Mouse (Mus musculus): ENCODE results near the gene Urod. TPM values are rescaled to one million over a fixed set of nuclear protein-coding genes. Genes with fewer than 3 reads are reported as not detected.
A peak's percentile ranks its signal among the peaks of the same experiment; 100 is the strongest.

The Urod gene
- 10 to 100 TPM; 63.3 to 64.2 TPM for total RNA-seq (2021)
- long read RNA-seq, experiment 1, transcript Urod-201 (10 exons, 1,489 nt), result major isoform, 79 of 100 reads
- long read RNA-seq, experiment 1, partial matches to known transcripts, result 13 of 100 reads
- long read RNA-seq, experiment 1, other reads (novel, unspliced or antisense), result 8 of 100 reads
- long read RNA-seq, experiment 2, transcript Urod-201 (10 exons, 1,489 nt), result major isoform, 71 of 99 reads
- long read RNA-seq, experiment 2, partial matches to known transcripts, result 21 of 99 reads
- long read RNA-seq, experiment 2, other reads (novel, unspliced or antisense), result 7 of 99 reads

- peak; percentile 82 to 93 for DNase-seq (ENCODE audit: low spot score in 2 of 2)
Observed at GRCm38 (mm10) chr4:116993672-116994621, at the start of gene Urod. TSS of gene Urod (minus strand) at chr4:116994413.

- peak in 1 of 2 experiments; percentile 51 for DNase-seq (ENCODE audit: low spot score in 2 of 2)
Observed at GRCm38 (mm10) chr4:117041283-117041721, 47.1 kb upstream of the Urod start.

DNA sequence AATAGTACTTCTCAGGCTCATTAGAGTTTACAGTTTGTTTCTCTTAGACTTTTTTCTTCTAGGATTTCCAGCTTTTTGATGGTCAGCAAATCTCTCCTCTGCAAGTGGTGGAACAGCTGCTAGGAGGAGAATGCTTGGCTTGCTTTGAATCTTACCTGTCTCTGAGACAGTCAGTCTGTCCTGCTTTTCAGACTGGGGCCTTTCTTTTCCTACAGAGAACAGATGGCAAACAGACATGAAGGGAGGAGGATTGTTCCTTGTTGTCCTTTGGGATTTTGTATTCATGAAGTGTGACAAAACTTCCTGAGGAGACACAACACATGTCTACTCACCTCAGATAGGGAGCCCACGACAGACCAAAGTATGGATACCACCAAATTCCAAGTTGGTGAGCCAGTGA, 46.6 kb upstream of the Urod start:
- no peak for DNase-seq (ENCODE audit: low spot score in 2 of 2)

GRCm38 (mm10) chr4:117039925-117040687, 45.9 kb upstream of the Urod start:
- peak in 1 of 2 experiments; percentile 52 for DNase-seq (ENCODE audit: low spot score in 2 of 2)

DNA sequence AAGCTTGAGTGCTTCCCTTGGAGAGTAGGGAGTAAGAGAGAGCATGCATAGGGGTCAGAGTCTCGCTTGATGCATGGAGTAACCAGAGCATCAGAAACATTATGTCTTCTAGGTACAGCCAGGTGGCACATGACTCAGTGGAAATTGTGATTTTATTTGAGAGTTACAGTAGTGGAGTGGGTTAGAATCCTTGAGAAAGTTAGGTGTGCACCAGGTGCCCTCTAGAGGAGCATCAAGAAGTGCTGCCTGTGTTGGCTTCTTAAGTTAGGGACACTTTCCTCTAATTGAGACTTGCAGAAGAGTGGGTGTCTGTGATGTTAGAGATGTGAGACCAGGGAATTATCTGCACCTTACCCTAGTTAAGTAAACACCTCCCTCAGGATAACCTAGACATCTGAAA, 36.9 kb upstream of the Urod start:
- DNase-seq (ENCODE audit: low spot score in 2 of 2), result no peak

GRCm38 (mm10) chr4:117023469-117023868, 29.3 kb upstream of the Urod start:
- DNase-seq (ENCODE audit: low spot score in 2 of 2), result no peak

- DNase-seq (ENCODE audit: low spot score in 2 of 2), result peak; percentile 75 to 90
Observed at GRCm38 (mm10) chr4:117019206-117020134, 25.3 kb upstream of the Urod start, which contains the start of gene Eif2b3. TSS of gene Eif2b3 (plus strand) at chr4:117019402.

DNA sequence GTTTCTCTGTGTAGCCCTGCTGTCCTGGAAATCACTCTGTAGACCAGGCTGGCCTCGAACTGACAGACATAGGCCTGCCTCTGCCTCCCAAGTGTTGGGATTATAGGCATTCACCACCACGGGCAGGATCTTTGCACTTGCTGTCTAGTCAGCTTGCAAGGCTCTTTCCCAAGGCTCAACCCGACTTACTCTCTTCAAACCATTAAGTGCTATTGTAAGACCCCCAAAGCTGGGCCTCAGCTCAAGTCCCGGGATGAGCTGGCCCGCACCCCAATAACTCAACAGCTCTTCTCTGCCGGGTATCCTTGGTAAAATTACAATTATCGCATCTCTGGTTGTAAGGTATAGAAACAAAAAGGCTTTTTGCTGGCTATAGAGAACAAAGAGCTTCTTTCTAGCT, 24.1 kb upstream of the Urod start:
- no peak for DNase-seq (ENCODE audit: low spot score in 2 of 2)

DNA sequence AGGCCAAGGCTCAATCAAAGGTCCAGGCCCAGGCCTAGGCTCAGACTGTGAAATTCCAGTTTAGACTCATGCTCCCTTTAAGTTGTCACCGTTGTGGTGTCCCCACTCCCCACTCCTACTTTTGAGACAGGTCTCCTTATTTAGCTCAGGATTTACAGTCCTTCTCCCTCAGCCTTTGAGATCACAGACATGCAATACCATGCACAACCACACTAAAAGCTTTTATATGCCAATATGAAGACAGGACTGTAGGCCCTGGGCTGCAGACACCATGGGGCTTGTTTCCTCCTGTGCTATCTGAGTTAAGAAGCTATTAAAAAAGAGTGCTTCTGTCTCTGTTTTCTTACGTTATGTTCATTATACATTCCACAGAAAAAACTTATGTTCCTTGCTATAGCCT, 23.5 kb upstream of the Urod start:
- DNase-seq (ENCODE audit: low spot score in 2 of 2), result no peak

DNA sequence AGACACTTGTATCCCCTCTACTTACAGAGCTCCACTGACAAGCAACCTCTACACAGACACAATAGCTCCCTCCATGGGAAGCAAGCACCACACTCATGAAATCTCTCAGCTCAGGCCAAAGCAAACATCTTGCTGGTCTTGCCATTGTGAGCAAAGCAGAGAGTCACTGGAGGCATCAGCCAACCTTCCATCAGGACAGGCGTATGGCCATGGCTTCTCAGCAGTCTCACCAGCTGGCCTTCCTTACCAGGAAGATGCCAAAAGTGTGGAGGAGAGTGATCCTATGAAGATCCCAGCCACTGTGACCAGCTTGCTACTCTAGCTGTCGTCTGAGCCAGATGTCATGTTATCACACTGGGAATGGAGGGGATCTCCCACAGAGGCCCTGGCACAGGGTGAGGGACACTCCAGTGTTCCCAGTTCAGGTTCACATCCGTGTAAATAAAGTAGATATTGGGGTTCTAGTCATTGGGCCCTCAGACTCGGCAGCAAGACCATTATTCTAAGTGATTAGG, 20.7 kb upstream of the Urod start:
- DNase-seq (ENCODE audit: low spot score in 2 of 2), result no peak

DNA sequence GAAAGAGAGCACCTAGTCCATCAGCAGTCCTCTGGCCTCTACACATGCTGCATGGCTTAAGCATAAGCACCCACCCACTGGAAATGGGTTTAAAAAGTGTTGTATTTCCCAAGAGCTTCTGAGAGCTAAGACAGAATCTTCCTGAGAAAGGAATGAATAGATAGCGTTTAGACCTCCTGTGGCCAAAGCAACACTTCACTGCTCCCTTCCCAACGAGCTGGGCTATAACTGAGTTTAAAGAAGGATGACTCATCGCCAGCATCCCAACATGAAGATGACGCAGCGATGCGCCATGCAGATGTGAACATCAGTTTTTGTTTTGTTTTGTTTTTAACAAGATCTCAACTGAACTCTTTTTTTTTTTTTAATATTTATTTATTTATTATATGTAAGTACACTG, 19.4 kb upstream of the Urod start:
- no peak for DNase-seq (ENCODE audit: low spot score in 2 of 2)

DNA sequence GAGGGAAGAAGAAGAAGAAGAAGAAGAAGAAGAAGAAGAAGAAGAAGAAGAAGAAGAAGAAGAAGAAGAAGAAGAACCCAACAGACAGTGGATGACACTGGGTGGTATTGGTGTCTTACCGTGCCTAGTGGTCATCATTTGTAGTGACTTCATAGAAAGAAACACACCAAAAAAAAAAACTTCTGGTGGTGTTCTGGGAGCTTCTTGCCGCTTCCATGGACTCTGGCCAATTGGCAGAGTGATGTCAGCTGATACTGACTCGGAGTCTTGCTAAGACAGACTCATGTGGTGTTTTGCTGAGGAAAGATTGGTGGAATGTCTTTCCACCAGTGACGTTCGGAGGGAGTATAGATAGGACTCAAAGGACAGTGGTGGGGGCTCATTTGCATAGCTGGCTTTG, 16.0 kb upstream of the Urod start:
- no peak for DNase-seq (ENCODE audit: low spot score in 2 of 2)

- DNase-seq (ENCODE audit: low spot score in 2 of 2), result no peak
Observed at GRCm38 (mm10) chr4:117007058-117007457, 12.8 kb upstream of the Urod start.

DNA sequence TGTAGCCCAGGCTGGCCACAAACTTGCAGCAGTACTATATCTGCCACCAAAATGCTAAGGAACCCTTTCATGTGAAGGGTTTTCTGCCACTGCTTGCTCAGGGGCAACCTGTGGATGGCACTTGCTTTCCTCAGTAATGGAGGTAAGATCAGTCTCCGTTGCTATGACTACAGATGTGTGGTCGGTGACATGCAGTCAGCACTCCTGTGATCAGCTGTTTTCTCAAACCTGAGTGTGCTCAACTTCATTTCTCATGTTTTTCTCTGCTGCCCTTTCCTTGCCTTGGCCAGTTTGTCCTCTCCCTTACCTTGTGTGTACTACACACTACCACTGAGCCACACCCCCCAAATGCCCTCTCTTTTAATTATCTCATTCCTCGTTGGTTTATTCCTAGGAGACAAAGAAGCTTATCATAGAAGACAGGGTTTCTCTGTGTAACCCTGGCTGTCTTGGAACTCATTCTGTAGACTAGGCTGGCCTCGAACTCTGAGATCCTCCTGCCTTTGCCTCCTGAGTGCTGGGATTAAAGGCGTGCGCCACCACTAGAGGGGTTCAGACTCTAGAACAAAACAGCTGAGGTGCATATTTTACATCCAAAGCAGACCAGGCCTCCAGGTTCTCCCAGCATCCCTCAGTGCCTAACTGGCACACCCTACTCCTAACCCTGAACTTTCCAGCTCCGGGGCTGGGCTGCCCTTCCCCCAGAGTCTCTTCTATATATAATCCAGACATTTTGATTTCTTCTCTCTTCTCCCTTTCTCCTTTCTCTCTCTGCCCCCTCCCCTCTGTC, 11.6 kb upstream of the Urod start:
- DNase-seq (ENCODE audit: low spot score in 2 of 2), result no peak

DNA sequence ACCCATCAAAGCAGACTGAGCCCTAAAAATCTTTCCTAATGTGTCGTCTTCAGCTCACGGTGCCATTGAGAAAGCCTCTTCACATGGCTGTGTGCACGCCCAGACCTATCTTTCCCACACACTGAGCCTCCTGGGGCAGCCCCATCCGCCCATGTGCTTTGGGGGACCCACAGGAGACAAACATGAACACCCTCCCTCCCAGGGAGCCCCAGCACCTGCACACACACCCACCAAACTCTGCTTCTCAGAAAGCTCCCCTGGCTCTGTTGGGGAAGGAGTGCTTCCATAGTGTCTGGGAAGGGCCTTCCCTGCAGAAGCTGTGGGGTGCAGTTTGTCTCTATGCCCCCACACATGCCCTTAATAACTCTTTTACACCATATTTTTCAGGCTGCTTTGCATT, 10.4 kb upstream of the Urod start:
- no peak for DNase-seq (ENCODE audit: low spot score in 2 of 2)

GRCm38 (mm10) chr4:117002543-117003521, 8.6 kb upstream of the Urod start:
- peak; percentile 44 to 61 for DNase-seq (ENCODE audit: low spot score in 2 of 2)

DNA sequence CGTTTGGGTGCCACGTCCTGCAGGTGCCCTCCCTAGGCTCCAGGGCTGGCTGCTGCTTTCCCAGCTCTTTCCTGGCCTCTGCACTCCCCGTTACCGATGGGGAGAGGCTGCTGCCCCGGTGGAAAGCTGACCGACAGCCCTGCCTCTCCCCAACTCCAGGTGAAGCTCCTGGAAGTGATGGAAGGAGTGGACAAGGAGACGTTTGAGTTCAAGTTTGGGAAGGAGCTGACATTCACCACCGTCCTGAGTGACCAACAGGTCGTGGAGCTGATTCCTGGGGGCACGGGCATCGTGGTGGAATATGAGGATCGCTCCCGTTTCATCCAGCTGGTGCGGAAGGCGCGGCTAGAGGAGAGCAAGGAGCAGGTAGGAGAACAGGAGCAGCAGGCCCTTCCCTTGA, 7.7 kb upstream of the Urod start:
- no peak for DNase-seq (ENCODE audit: low spot score in 2 of 2)
